In the genomic region with DNA sequence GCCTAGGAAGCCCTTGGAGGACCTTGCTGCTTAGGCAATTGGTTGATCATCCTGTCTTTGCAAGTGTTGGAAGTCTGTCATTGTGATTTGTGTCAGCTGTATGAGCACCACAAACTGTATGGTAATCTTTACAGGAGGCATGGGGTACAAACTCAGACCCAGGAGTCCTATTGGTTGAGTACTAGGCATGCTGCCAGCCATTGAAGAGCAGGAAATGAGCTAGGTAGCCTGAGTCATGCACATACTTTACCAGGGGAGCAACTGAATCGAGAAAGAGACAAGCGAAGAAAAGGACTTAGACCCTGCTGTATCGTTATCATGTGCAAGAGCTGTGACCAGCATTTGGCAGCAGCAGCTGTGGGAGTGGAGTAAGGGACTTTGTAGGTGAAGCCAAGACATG, we compare ENCODE assay signal across 22 mouse cellular contexts. TPM values are rescaled to one million over a fixed set of nuclear protein-coding genes. Genes with fewer than 3 reads are reported as not detected.
DNase-seq lines count a peak whose midpoint lies in the region; ATAC-seq and TF ChIP-seq lines count a peak whose summit lies in the region.
"Had no signal": no experiment of that assay in that cellular context is flagged by ENCODE, and none has a peak within 500 bp of the region (broad histone marks: within the 10 kb centered on the region; RNA-seq: fewer than 3 reads in every experiment).

No protein-coding gene starts in this region.

- TF ChIP-seq CTCF in lung, postnatal 0 days (IDR thresholded peaks at IDR 0.05), result no peak

- no peak overlapping the region for H3ac ChIP-seq in myocyte (ENCODE audit: control insufficient read depth, insufficient read length)

- no peak overlapping the region for H3K4me3 ChIP-seq in heart, embryonic 13.5 days
- no peak overlapping the region for H3K4me3 ChIP-seq in heart, embryonic 10.5 days
- H3K4me3 ChIP-seq in lung, postnatal 0 days (ENCODE audit: low read depth, low read length), result no peak overlapping the region
- H3K4me3 ChIP-seq in myocyte, result no peak overlapping the region
- H3K4me3 ChIP-seq: heart, adult 2 months; hindbrain, embryonic 12.5 days; midbrain, embryonic 15.5 days had no signal

- DNase-seq in heart, embryonic 10.5 days (ENCODE audit: low spot score), result no peak
- no peak for DNase-seq in lung, postnatal 0 days (ENCODE audit: low spot score)
- no peak for DNase-seq in lung, postnatal 10 days
- no peak for DNase-seq in adipocyte (ENCODE audit: low spot score)
- no peak for DNase-seq in retina, postnatal 1 day
- DNase-seq: B cell, adult 2 months; cerebellum, adult 8-10 months; gastrocnemius, postnatal 25 days; heart, adult 2 months; heart, postnatal 10 days; kidney, adult 9 months; kidney, postnatal 4 days; layer of hippocampus, adult 9-11 months; liver; thymus, postnatal 14 days had no signal

- TF ChIP-seq POLR2A in myocyte (IDR thresholded peaks at IDR 0.05; ENCODE audit: insufficient read length, low read depth), result no peak

- H3K4me2 ChIP-seq in heart, embryonic 13.5 days, result no peak overlapping the region
- H3K4me2 ChIP-seq in lung, postnatal 0 days (replicated peaks; ENCODE audit: low read depth, low read length), result no peak overlapping the region
- peak overlapping the region; percentile 33 for H3K4me2 ChIP-seq in myocyte (ENCODE audit: low read depth)
- H3K4me2 ChIP-seq: hindbrain, embryonic 12.5 days; midbrain, embryonic 15.5 days had no signal

- H3K27me3 ChIP-seq in heart, embryonic 13.5 days (replicated peaks), result no peaks in the 10 kb centered on the region
- no peaks in the 10 kb centered on the region for H3K27me3 ChIP-seq in heart, embryonic 10.5 days (ENCODE audit: insufficient read depth, poor library complexity, severe bottlenecking)
- H3K27me3 ChIP-seq in lung, postnatal 0 days (replicated peaks; ENCODE audit: insufficient read depth, low read length), result no peaks in the 10 kb centered on the region
- no peaks in the 10 kb centered on the region for H3K27me3 ChIP-seq in myocyte (ENCODE audit: control insufficient read depth, insufficient read depth, insufficient read length)
- H3K27me3 ChIP-seq: hindbrain, embryonic 12.5 days; midbrain, embryonic 15.5 days had no signal

- peaks cover 20% of the 10 kb centered on the region for H3K79me2 ChIP-seq in myocyte (ENCODE audit: control insufficient read depth, insufficient read depth)

- 0 out of 2 replicates have a peak overlapping the region, but pooled peaks have one; percentile 5 for H3K27ac ChIP-seq in heart, embryonic 13.5 days (replicated peaks)
- H3K27ac ChIP-seq in heart, embryonic 10.5 days, result no peak overlapping the region
- no peak overlapping the region for H3K27ac ChIP-seq in lung, postnatal 0 days (ENCODE audit: low read length)
- H3K27ac ChIP-seq: heart, adult 2 months; hindbrain, embryonic 12.5 days; macrophage; midbrain, embryonic 15.5 days had no signal

- 65% methylated on average over 3 of the region's 3 CpGs for WGBS in heart, embryonic 13.5 days
- WGBS in heart, embryonic 10.5 days, result 73% methylated on average over 3 of the region's 3 CpGs
- 58% methylated on average over 3 of the region's 3 CpGs for WGBS in lung, postnatal 0 days

- H3K4me1 ChIP-seq in heart, embryonic 13.5 days, result peaks cover 29% of the 10 kb centered on the region
- peaks cover 20% of the 10 kb centered on the region for H3K4me1 ChIP-seq in heart, embryonic 10.5 days
- no peaks in the 10 kb centered on the region for H3K4me1 ChIP-seq in lung, postnatal 0 days (ENCODE audit: insufficient read depth, low read depth, low read length)

- H3K36me3 ChIP-seq in heart, embryonic 13.5 days, result peaks cover 100% of the 10 kb centered on the region
- peaks cover 100% of the 10 kb centered on the region for H3K36me3 ChIP-seq in heart, embryonic 10.5 days
- H3K36me3 ChIP-seq in lung, postnatal 0 days (ENCODE audit: insufficient read depth, low read length), result peaks cover 58% of the 10 kb centered on the region
- peaks cover 59% of the 10 kb centered on the region for H3K36me3 ChIP-seq in myocyte (ENCODE audit: control insufficient read depth, insufficient read depth)

- TF ChIP-seq EP300 in lung, postnatal 0 days (IDR thresholded peaks at IDR 0.05), result no peak

- H3K9me3 ChIP-seq in heart, embryonic 13.5 days, result no peaks in the 10 kb centered on the region
- no peaks in the 10 kb centered on the region for H3K9me3 ChIP-seq in heart, embryonic 10.5 days
- H3K9me3 ChIP-seq in lung, postnatal 0 days (ENCODE audit: low read length), result no peaks in the 10 kb centered on the region
- H3K9me3 ChIP-seq: hindbrain, embryonic 12.5 days; midbrain, embryonic 15.5 days had no signal

- ATAC-seq in heart, embryonic 13.5 days (ENCODE audit: extremely low read depth, insufficient number of reproducible peaks, low FRiP score, low TSS enrichment), result no peak
- peak; percentile 57; the same call in 1 of the 2 replicates for ATAC-seq in lung, postnatal 0 days
- ATAC-seq in common myeloid progenitor, adult 5-6 weeks (replicated peaks; ENCODE audit: low read depth, poor library complexity, severe bottlenecking), result peak; percentile 67
- ATAC-seq: forebrain, embryonic 14.5 days; midbrain, embryonic 15.5 days had no signal

- no peak overlapping the region for H3K9ac ChIP-seq in heart, embryonic 13.5 days
- H3K9ac ChIP-seq in lung, postnatal 0 days (replicated peaks; ENCODE audit: low read depth), result no peak overlapping the region
- H3K9ac ChIP-seq: hindbrain, embryonic 12.5 days; midbrain, embryonic 15.5 days had no signal

TF ChIP-seq in myocyte, 11 proteins besides CTCF, POLR2A, EP300 and RAD21:
- TF ChIP-seq POLR2AphosphoS2 (IDR thresholded peaks at IDR 0.05; ENCODE audit: insufficient read length, low read depth) (no peak), MAX (IDR thresholded peaks at IDR 0.05; ENCODE audit: low read depth) (no peak), MYOG (IDR thresholded peaks at IDR 0.05; ENCODE audit: control insufficient read depth in 1 of 3, insufficient read depth in 1 of 3, insufficient read length in 2 of 3, low read depth in 2 of 3) (no peak), E2F4 (IDR thresholded peaks at IDR 0.05; ENCODE audit: insufficient read depth) (no peak), CEBPB (IDR thresholded peaks at IDR 0.05; ENCODE audit: insufficient read depth, poor library complexity, severe bottlenecking) (no peak), MYOD1 (IDR thresholded peaks at IDR 0.05; ENCODE audit: control insufficient read depth in 1 of 3, insufficient read length in 2 of 3, low read depth in 2 of 3) (no peak), REST (IDR thresholded peaks at IDR 0.05; ENCODE audit: insufficient read depth, insufficient read length) (no peak), USF1 (IDR thresholded peaks at IDR 0.05; ENCODE audit: low read depth) (no peak), TCF12 (IDR thresholded peaks at IDR 0.05; ENCODE audit: insufficient read depth, poor library complexity, severe bottlenecking) (no peak), TCF3 (IDR thresholded peaks at IDR 0.05; ENCODE audit: insufficient read length, low read depth) (no peak), SRF (IDR thresholded peaks at IDR 0.05; ENCODE audit: control insufficient read depth, insufficient read length, low read depth) (no peak)

RNA-seq across cellular contexts. Expression of a gene that starts 8.1 kb away (rescaled TPM):
- 4.8 and 5.3 TPM in 2 replicates for polyA plus RNA-seq in heart, embryonic 13.5 days (2015; fragmentation: Nextera tagmentation; extraction: Ambion mirVana)
- polyA plus RNA-seq in heart, embryonic 10.5 days (2016; fragmentation: Nextera tagmentation; extraction: Ambion mirVana), result 4.0 and 4.9 TPM in 2 replicates
- polyA plus RNA-seq in lung, postnatal 0 days (2015; fragmentation: Nextera tagmentation; extraction: Ambion mirVana), result 6.5 and 7.0 TPM in 2 replicates
- 27.1 and 45.8 TPM in 2 replicates for total RNA-seq in common myeloid progenitor, adult 5-6 weeks (2017)
- polyA plus RNA-seq in myocyte (2012; fragmentation: generic; extraction: Trizol), result 48.8 TPM

RNA-seq across cellular contexts. Expression of a gene that starts 9.3 kb away (rescaled TPM):
- polyA plus RNA-seq in heart, embryonic 13.5 days (2015; fragmentation: Nextera tagmentation; extraction: Ambion mirVana), result 382 and 477 TPM in 2 replicates
- 567 and 701 TPM in 2 replicates for polyA plus RNA-seq in heart, embryonic 10.5 days (2016; fragmentation: Nextera tagmentation; extraction: Ambion mirVana)
- 334 and 385 TPM in 2 replicates for polyA plus RNA-seq in lung, postnatal 0 days (2015; fragmentation: Nextera tagmentation; extraction: Ambion mirVana)
- 380 and 416 TPM in 2 replicates for total RNA-seq in common myeloid progenitor, adult 5-6 weeks (2017)
- 395 TPM for polyA plus RNA-seq in myocyte (2012; fragmentation: generic; extraction: Trizol)

RNA-seq across cellular contexts. Expression of a gene that starts 9.4 kb away (rescaled TPM):
- 2.5 and 3.0 TPM in 2 replicates for polyA plus RNA-seq in heart, embryonic 13.5 days (2015; fragmentation: Nextera tagmentation; extraction: Ambion mirVana)
- 3.5 and 4.4 TPM in 2 replicates for polyA plus RNA-seq in heart, embryonic 10.5 days (2016; fragmentation: Nextera tagmentation; extraction: Ambion mirVana)
- polyA plus RNA-seq in lung, postnatal 0 days (2015; fragmentation: Nextera tagmentation; extraction: Ambion mirVana), result 2.0 and 2.4 TPM in 2 replicates
- total RNA-seq in common myeloid progenitor, adult 5-6 weeks (2017), result 1.2 and 3.2 TPM in 2 replicates
- polyA plus RNA-seq in myocyte (2012; fragmentation: generic; extraction: Trizol), result 1.6 TPM

RNA-seq across cellular contexts. Expression of a gene that starts 37.5 kb away (rescaled TPM):
- polyA plus RNA-seq in heart, embryonic 13.5 days (2015; fragmentation: Nextera tagmentation; extraction: Ambion mirVana), result 23.9 and 24.8 TPM in 2 replicates
- polyA plus RNA-seq in heart, embryonic 10.5 days (2016; fragmentation: Nextera tagmentation; extraction: Ambion mirVana), result 28.2 and 29.7 TPM in 2 replicates
- 18.7 and 18.9 TPM in 2 replicates for polyA plus RNA-seq in lung, postnatal 0 days (2015; fragmentation: Nextera tagmentation; extraction: Ambion mirVana)
- 9.7 and 12.5 TPM in 2 replicates for total RNA-seq in common myeloid progenitor, adult 5-6 weeks (2017)
- polyA plus RNA-seq in myocyte (2012; fragmentation: generic; extraction: Trizol), result 17.2 TPM

RNA-seq across cellular contexts. Expression of a gene that starts 56.5 kb away (rescaled TPM):
- 1.7 and 1.9 TPM in 2 replicates for polyA plus RNA-seq in heart, embryonic 13.5 days (2015; fragmentation: Nextera tagmentation; extraction: Ambion mirVana)
- polyA plus RNA-seq in heart, embryonic 10.5 days (2016; fragmentation: Nextera tagmentation; extraction: Ambion mirVana), result 2.2 and 3.2 TPM in 2 replicates
- polyA plus RNA-seq in lung, postnatal 0 days (2015; fragmentation: Nextera tagmentation; extraction: Ambion mirVana), result 2.8 and 3.5 TPM in 2 replicates
- 19.9 and 21.7 TPM in 2 replicates for total RNA-seq in common myeloid progenitor, adult 5-6 weeks (2017)
- 6.3 TPM for polyA plus RNA-seq in myocyte (2012; fragmentation: generic; extraction: Trizol)
